Mouse (Mus musculus): Measurements from ENCODE around the gene Pnpla8. TPM values are rescaled to one million over a fixed set of nuclear protein-coding genes. Genes with fewer than 3 reads are reported as not detected.

Gene Pnpla8
- polyA plus RNA-seq, 1 experiment from 2014 or later = 75.8 TPM

GRCm38 (mm10) chr12:44325091-44325490 is 103.9 kb downstream of the Pnpla8 start:
- peaks cover 10% of the 10 kb centered on the region for H3K27me3 ChIP-seq
- DNase-seq (ENCODE audit: low read depth, low spot score) = no peak
- TF ChIP-seq CTCF (IDR thresholded peaks at IDR 0.05) = no peak
- in situ Hi-C loops (cut with MboI; ENCODE audit: low pct_unique_long_range_greater_than_20kb) = no loop called here
- POLR2A ChIA-PET = no interaction called here
- CTCF ChIA-PET = no interaction called here
- no peak for ATAC-seq

- CTCF ChIA-PET = no interaction called here
These were observed 106.3 kb downstream of the Pnpla8 start for GRCm38 (mm10) chr12:44327452-44327851.

GRCm38 (mm10) chr12:44328381-44329315 is 107.5 kb downstream of the Pnpla8 start, which contains the start of gene Nrcam:
Gene Nrcam (plus strand): TSS chr12:44328885.
- TF ChIP-seq CTCF (IDR thresholded peaks at IDR 0.05) = no peak
- POLR2A ChIA-PET = no interaction called here
- DNase-seq (ENCODE audit: low read depth, low spot score) (no peak), ATAC-seq (peak; percentile 58)
- H3K27me3 ChIP-seq = peaks cover 14% of the 10 kb centered on the region
- CTCF ChIA-PET = no interaction called here
- in situ Hi-C loops (cut with MboI; ENCODE audit: low pct_unique_long_range_greater_than_20kb) = no loop called here

More at GRCm38 (mm10) chr12:44327452-44327851, 106.3 kb downstream of the Pnpla8 start:
- no peak for TF ChIP-seq CTCF (IDR thresholded peaks at IDR 0.05)
- ATAC-seq (no peak), DNase-seq (ENCODE audit: low read depth, low spot score) (no peak)
- peaks cover 14% of the 10 kb centered on the region for H3K27me3 ChIP-seq
- in situ Hi-C loops (cut with MboI; ENCODE audit: low pct_unique_long_range_greater_than_20kb) = no loop called here
- POLR2A ChIA-PET = interaction anchor here (0.7 kb wide), 1 partner anchor 1431 kb away, joined by 3 read pairs; no protein-coding TSS in a partner anchor

- in situ Hi-C loops (cut with MboI; ENCODE audit: low pct_unique_long_range_greater_than_20kb) = no loop called here
- DNase-seq (ENCODE audit: low read depth, low spot score) = no peak
- peak; percentile 31 for ATAC-seq
- ChIA-PET POLR2A (no interaction called here), CTCF (no interaction called here)
- peaks cover 19% of the 10 kb centered on the region for H3K27me3 ChIP-seq
- TF ChIP-seq CTCF (IDR thresholded peaks at IDR 0.05) = no peak
These were observed 108.4 kb downstream of the Pnpla8 start for GRCm38 (mm10) chr12:44329316-44330215.

- in situ Hi-C loops (cut with MboI; ENCODE audit: low pct_unique_long_range_greater_than_20kb) = no loop called here
- ATAC-seq (no peak), DNase-seq (ENCODE audit: low read depth, low spot score) (no peak)
- peaks cover 19% of the 10 kb centered on the region for H3K27me3 ChIP-seq
- ChIA-PET CTCF (no interaction called here), POLR2A (no interaction called here)
- no peak for TF ChIP-seq CTCF (IDR thresholded peaks at IDR 0.05)
These were observed 109.1 kb downstream of the Pnpla8 start for GRCm38 (mm10) chr12:44330216-44330719.

- DNase-seq (ENCODE audit: low read depth, low spot score) (no peak), ATAC-seq (no peak)
- CTCF ChIA-PET = no interaction called here
These were observed 116.0 kb downstream of the Pnpla8 start for GRCm38 (mm10) chr12:44337136-44337640.

GRCm38 (mm10) chr12:44338195-44338622 is 117.0 kb downstream of the Pnpla8 start:
- DNase-seq (ENCODE audit: low read depth, low spot score) (no peak), ATAC-seq (no peak)
- ChIA-PET CTCF (no interaction called here), POLR2A (no interaction called here)
- TF ChIP-seq CTCF (IDR thresholded peaks at IDR 0.05) = no peak
- in situ Hi-C loops (cut with MboI; ENCODE audit: low pct_unique_long_range_greater_than_20kb) = no loop called here
- peaks cover 58% of the 10 kb centered on the region for H3K27me3 ChIP-seq

More at GRCm38 (mm10) chr12:44337136-44337640, 116.0 kb downstream of the Pnpla8 start:
- peaks cover 49% of the 10 kb centered on the region for H3K27me3 ChIP-seq
- no peak for TF ChIP-seq CTCF (IDR thresholded peaks at IDR 0.05)
- in situ Hi-C loops (cut with MboI; ENCODE audit: low pct_unique_long_range_greater_than_20kb) = no loop called here
- POLR2A ChIA-PET = no interaction called here

GRCm38 (mm10) chr12:44344075-44344474 is 122.9 kb downstream of the Pnpla8 start:
- no peak for TF ChIP-seq CTCF (IDR thresholded peaks at IDR 0.05)
- ATAC-seq = no peak
- no peak for DNase-seq (ENCODE audit: low read depth, low spot score)
- in situ Hi-C loops (cut with MboI; ENCODE audit: low pct_unique_long_range_greater_than_20kb) = no loop called here
- ChIA-PET CTCF (interaction anchor here (1.2 kb wide), 1 partner anchor 10 kb away, joined by 3 read pairs; no protein-coding TSS in a partner anchor), POLR2A (no interaction called here)
- H3K27me3 ChIP-seq = peaks cover 55% of the 10 kb centered on the region

- ChIA-PET CTCF (no interaction called here), POLR2A (no interaction called here)
- DNase-seq (ENCODE audit: low read depth, low spot score) = no peak
- no peak for ATAC-seq
- no peak for TF ChIP-seq CTCF (IDR thresholded peaks at IDR 0.05)
- H3K27me3 ChIP-seq = peaks cover 53% of the 10 kb centered on the region
- in situ Hi-C loops (cut with MboI; ENCODE audit: low pct_unique_long_range_greater_than_20kb) = no loop called here
These were observed 124.1 kb downstream of the Pnpla8 start for GRCm38 (mm10) chr12:44345251-44345650.

- ATAC-seq = no peak
- in situ Hi-C loops (cut with MboI; ENCODE audit: low pct_unique_long_range_greater_than_20kb) = no loop called here
- no peak for DNase-seq (ENCODE audit: low read depth, low spot score)
- TF ChIP-seq CTCF (IDR thresholded peaks at IDR 0.05) = no peak
- peaks cover 49% of the 10 kb centered on the region for H3K27me3 ChIP-seq
- CTCF ChIA-PET = no interaction called here
- POLR2A ChIA-PET = no interaction called here
These were observed 125.0 kb downstream of the Pnpla8 start for GRCm38 (mm10) chr12:44346143-44346542.

All from Patski (cell line).